11 mouse cellular contexts compared by ENCODE assay signal in the genomic region with DNA sequence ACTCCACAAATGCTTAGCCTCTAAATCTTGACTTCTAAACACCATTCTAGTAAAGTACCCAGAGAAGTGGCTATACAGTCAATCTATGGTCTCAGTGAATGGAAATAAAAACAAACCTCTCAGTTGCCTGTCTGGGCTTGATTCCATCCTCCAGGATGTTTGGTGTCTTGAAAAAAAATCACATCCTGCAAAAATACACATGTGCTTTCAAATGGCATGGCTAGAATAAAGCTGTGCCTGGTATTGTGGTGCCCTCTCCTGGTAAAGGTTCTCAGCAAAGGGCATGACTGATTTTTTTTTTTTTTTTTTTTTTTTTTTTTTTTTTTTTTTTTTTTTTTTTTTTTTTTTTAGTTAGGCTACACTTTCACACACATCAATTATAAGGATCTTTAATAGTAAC.
DNase-seq lines count a peak whose midpoint lies in the region; ATAC-seq and TF ChIP-seq lines count a peak whose summit lies in the region.
"Had no signal": no experiment of that assay in that cellular context is flagged by ENCODE, and none has a peak within 500 bp of the region (broad histone marks: within the 10 kb centered on the region; RNA-seq: fewer than 3 reads in every experiment).

No protein-coding gene starts in this region.

- H3K4me3 ChIP-seq in CH12.LX (replicated peaks in 1 of 3; ENCODE audit: low read depth in 2 of 3, low read length in 2 of 3, poor library complexity in 1 of 3) = no peak overlapping the region
- H3K4me3 ChIP-seq in embryonic facial prominence, embryonic 11.5 days (ENCODE audit: low read depth, low read length) = no peak overlapping the region
- H3K4me3 ChIP-seq: hindbrain, embryonic 13.5 days; limb, embryonic 12.5 days; myocyte had no signal

- dilution Hi-C loops in CH12.LX (cut with MboI; ENCODE audit: extremely low pct_ligation_motif_present, extremely low pct_unique_long_range_greater_than_20kb, low sequenced_read_pairs) = no loop called here

- H3K4me2 ChIP-seq in CH12.LX (ENCODE audit: insufficient read depth, low read depth, poor library complexity, severe bottlenecking) = no peak overlapping the region
- H3K4me2 ChIP-seq in embryonic facial prominence, embryonic 11.5 days (ENCODE audit: low read depth, low read length) = no peak overlapping the region
- H3K4me2 ChIP-seq: hindbrain, embryonic 13.5 days; limb, embryonic 12.5 days had no signal

- no peak for TF ChIP-seq POLR2A in CH12.LX (IDR thresholded peaks at IDR 0.05; ENCODE audit: low read depth, low read length)

- DNase-seq in cerebellum, adult 9-10 months = peak; percentile 42
- no peak for DNase-seq in cerebellum, adult 8-10 months
- peak; percentile 5 to 19 for DNase-seq in kidney, postnatal 4 days
- no peak for DNase-seq in kidney, adult 11 months
- DNase-seq in CH12.LX (ENCODE audit: extremely low read depth) = peak; percentile 62
- peak; percentile 65 for DNase-seq in embryonic facial prominence, embryonic 11.5 days (ENCODE audit: low spot score)
- no peak for DNase-seq in Muller cell, postnatal 12 days (ENCODE audit: inconsistent ontology term)
- no peak for DNase-seq in frontal cortex, postnatal 14 days (ENCODE audit: low spot score in 2 of 2)

- in situ Hi-C loops in CH12.LX (cut with MboI; ENCODE audit: low pct_ligation_motif_present, low pct_unique_long_range_greater_than_20kb, low sequenced_read_pairs) = loop anchor here (25.0 kb wide), 1 partner anchor 361 kb away; no protein-coding TSS in a partner anchor

- no peaks in the 10 kb centered on the region for H3K9me3 ChIP-seq in CH12.LX (replicated peaks; ENCODE audit: low read length)
- no peaks in the 10 kb centered on the region for H3K9me3 ChIP-seq in embryonic facial prominence, embryonic 11.5 days (replicated peaks; ENCODE audit: control insufficient read depth, low read length)
- H3K9me3 ChIP-seq: hindbrain, embryonic 13.5 days; limb, embryonic 12.5 days had no signal

- H3K27me3 ChIP-seq in CH12.LX (replicated peaks) = no peaks in the 10 kb centered on the region
- no peaks in the 10 kb centered on the region for H3K27me3 ChIP-seq in embryonic facial prominence, embryonic 11.5 days (ENCODE audit: control insufficient read depth, insufficient read depth, low read length)
- H3K27me3 ChIP-seq: hindbrain, embryonic 13.5 days; limb, embryonic 12.5 days had no signal

- no peak overlapping the region for H3K27ac ChIP-seq in CH12.LX (ENCODE audit: insufficient read depth, low read depth)
- no peak overlapping the region for H3K27ac ChIP-seq in embryonic facial prominence, embryonic 11.5 days (replicated peaks; ENCODE audit: low read depth, low read length)
- H3K27ac ChIP-seq: hindbrain, embryonic 13.5 days; limb, embryonic 12.5 days had no signal

- TF ChIP-seq RAD21 in CH12.LX (IDR thresholded peaks at IDR 0.05; ENCODE audit: low read depth, low read length) = peak; percentile 58

- no peak for TF ChIP-seq EP300 in CH12.LX (IDR thresholded peaks at IDR 0.05; ENCODE audit: low read length)

- ATAC-seq in embryonic facial prominence, embryonic 11.5 days (replicated peaks; ENCODE audit: insufficient number of reproducible peaks, low FRiP score, low TSS enrichment, low read depth) = no peak

- peak; percentile 24 to 55; a peak in 2 of 4 replicates for TF ChIP-seq CTCF in CH12.LX (conservative IDR thresholded peaks at IDR 0.05 in 1 of 2, IDR thresholded peaks at IDR 0.05 in 1 of 2; ENCODE audit: low read depth in 2 of 2, low read length in 2 of 2)

- no peak overlapping the region for H3K9ac ChIP-seq in CH12.LX (ENCODE audit: insufficient read depth, low read depth)
- no peak overlapping the region for H3K9ac ChIP-seq in embryonic facial prominence, embryonic 11.5 days (replicated peaks; ENCODE audit: low read length)
- H3K9ac ChIP-seq: hindbrain, embryonic 13.5 days; limb, embryonic 12.5 days had no signal

- peaks cover 0 to 8% of the 10 kb centered on the region in 2 experiments; a peak in 2 of 4 replicates for H3K4me1 ChIP-seq in CH12.LX (ENCODE audit: control insufficient read depth in 1 of 2, insufficient read depth in 2 of 2)
- H3K4me1 ChIP-seq in embryonic facial prominence, embryonic 11.5 days (ENCODE audit: control insufficient read depth, insufficient read depth, low read length) = no peaks in the 10 kb centered on the region
- H3K4me1 ChIP-seq: hindbrain, embryonic 13.5 days; limb, embryonic 12.5 days had no signal

- H3K36me3 ChIP-seq in CH12.LX (replicated peaks in 1 of 2; ENCODE audit: control insufficient read depth in 1 of 2, insufficient read depth in 1 of 2, low read length in 1 of 2) = no peaks in the 10 kb centered on the region
- no peaks in the 10 kb centered on the region for H3K36me3 ChIP-seq in embryonic facial prominence, embryonic 11.5 days (replicated peaks; ENCODE audit: control insufficient read depth, insufficient read depth, low read depth, low read length)
- H3K36me3 ChIP-seq: hindbrain, embryonic 13.5 days; limb, embryonic 12.5 days had no signal

- no peaks in the 10 kb centered on the region for H3K79me2 ChIP-seq in CH12.LX (replicated peaks; ENCODE audit: control insufficient read depth, extremely low read depth, insufficient read depth, poor library complexity, severe bottlenecking)

TF ChIP-seq in CH12.LX, 34 proteins besides CTCF, POLR2A, EP300 and RAD21:
- no peak for TF ChIP-seq MXI1 (IDR thresholded peaks at IDR 0.05; ENCODE audit: low read depth, low read length)
- TF ChIP-seq JUN (IDR thresholded peaks at IDR 0.05; ENCODE audit: insufficient read depth, low read depth, low read length) = no peak
- no peak for TF ChIP-seq NRF1 (IDR thresholded peaks at IDR 0.05; ENCODE audit: low read depth, low read length)
- peak; percentile 60; the same call in 1 of the 2 replicates for TF ChIP-seq MYC (IDR thresholded peaks at IDR 0.05; ENCODE audit: low read depth, low read length)
- TF ChIP-seq MAZ (IDR thresholded peaks at IDR 0.05; ENCODE audit: low read depth, low read length) = no peak
- peak; percentile 13; the same call in 1 of the 2 replicates for TF ChIP-seq SMC3 (IDR thresholded peaks at IDR 0.05; ENCODE audit: low read depth, low read length)
- no peak for TF ChIP-seq ZMIZ1 (IDR thresholded peaks at IDR 0.05; ENCODE audit: low read depth, low read length)
- TF ChIP-seq ZNF384 (IDR thresholded peaks at IDR 0.05; ENCODE audit: low read depth, low read length) = peak; percentile 100
- TF ChIP-seq GABPA (IDR thresholded peaks at IDR 0.05; ENCODE audit: insufficient replicate concordance, low read depth, low read length) = no peak
- no peak for TF ChIP-seq NELFE (IDR thresholded peaks at IDR 0.05; ENCODE audit: low read depth, low read length)
- TF ChIP-seq ZKSCAN1 (IDR thresholded peaks at IDR 0.05; ENCODE audit: borderline replicate concordance, low read depth, low read length) = no peak
- no peak for TF ChIP-seq ETS1 (conservative IDR thresholded peaks at IDR 0.05; ENCODE audit: low read depth, low read length)

Comparison
In these comparisons a context has a peak if more than half of its experiments do, and no peak if none do; other contexts are left out.
1. DNase-seq: peak in cerebellum, adult 9-10 months (single experiment), kidney, postnatal 4 days (2 of 2), CH12.LX (single experiment) and embryonic facial prominence, embryonic 11.5 days (single experiment); none in cerebellum, adult 8-10 months (single experiment), kidney, adult 11 months (single experiment), Muller cell, postnatal 12 days (single experiment) and frontal cortex, postnatal 14 days (0 of 2).